Mouse (Mus musculus): ENCODE measurements around the gene Fgf7.
A peak's percentile ranks its signal among the peaks of the same experiment; 100 is the strongest.

The Fgf7 gene

DNA sequence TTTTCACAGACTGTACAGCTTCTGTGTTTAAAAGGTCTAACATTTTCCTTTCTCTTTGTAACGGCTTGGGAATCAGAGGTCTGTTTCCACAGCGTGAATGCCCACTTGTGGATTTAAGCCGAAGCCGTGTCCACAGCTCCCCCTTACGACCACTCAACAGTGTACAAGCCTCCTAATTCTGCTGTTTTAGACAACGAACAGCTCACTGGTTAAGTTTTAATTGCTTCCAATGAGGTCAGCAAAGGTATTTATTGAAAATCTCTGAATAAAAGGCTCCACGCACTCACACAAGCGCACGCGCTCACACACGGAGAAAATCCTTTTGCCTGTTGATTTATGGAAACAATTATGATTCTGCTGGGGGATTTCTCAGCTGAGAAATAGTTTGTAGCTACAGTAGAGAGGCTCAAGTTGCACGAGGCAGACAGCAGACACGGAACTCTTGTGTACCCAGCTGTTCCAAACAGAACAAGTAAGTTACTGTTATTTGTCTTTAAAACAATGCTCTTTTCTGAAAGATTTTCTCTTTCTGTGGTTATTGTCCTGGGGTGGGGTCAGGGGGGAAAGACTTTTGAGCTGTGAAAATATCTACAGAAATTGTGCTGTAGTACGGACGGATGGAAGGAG, at the start of gene Fgf7:
TSS of gene Fgf7 (plus strand) at position 280 of the 627 bp plus-strand sequence.
- DNase-seq, result no peak

DNA sequence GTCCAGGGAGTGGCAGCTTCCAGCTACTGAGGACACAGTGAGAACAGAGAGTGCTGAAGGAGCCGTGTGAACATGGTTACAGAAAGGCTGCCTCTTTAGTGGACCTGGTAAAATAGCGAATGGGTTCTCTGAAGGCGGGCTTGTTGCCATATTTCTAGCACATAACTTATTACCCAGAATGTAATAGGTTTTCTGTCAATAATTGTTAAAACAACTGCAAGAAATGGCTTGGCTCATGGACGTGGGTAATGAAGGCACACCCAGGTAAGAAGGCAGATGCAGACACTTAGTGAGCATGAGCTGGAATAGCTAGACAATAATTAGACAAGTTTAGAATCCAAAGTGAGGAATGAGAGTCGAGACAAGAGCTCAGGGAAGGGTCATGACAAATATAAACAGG, 32.2 kb upstream of the Fgf7 start:
- DNase-seq, result no peak

DNA sequence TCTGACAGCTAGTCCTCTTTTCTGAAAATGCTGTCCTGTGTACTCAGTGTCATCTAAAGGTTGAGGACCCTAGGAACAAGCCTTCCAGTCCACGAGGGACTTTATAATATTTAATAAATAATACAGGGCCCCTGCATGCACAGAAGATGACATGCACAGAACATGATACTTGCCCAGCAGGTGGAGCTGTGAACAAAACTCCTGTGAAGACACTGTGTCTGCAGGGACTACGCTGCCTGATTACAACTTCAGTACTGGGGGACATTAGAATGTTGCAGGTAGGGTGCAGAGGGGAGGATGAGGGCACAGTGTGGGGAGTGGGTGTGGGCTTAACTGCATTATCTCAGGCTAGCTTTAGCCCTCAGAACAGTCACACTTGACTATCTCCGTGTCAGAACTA, 28.4 kb upstream of the Fgf7 start:
- peak; percentile 15 to 43 for DNase-seq

DNA sequence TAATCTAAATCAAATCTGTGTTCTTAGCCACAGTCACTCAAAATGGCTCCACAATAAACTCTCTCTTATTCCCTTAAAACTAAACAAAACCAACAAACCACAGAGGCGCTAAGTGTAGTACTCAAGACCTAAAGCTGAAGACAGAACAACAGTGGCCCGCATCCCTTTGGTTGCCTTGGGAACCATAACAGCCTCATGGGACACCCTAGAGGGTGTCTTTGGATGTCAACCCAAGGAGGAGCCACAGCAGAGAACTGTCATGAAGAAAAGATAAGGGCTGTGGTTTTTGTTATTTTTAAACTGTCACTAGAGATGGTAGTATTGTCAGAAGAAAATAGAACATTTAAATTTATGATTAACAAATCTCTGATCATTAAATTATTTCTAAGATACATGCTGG, 27.7 kb upstream of the Fgf7 start:
- no peak for DNase-seq

DNA sequence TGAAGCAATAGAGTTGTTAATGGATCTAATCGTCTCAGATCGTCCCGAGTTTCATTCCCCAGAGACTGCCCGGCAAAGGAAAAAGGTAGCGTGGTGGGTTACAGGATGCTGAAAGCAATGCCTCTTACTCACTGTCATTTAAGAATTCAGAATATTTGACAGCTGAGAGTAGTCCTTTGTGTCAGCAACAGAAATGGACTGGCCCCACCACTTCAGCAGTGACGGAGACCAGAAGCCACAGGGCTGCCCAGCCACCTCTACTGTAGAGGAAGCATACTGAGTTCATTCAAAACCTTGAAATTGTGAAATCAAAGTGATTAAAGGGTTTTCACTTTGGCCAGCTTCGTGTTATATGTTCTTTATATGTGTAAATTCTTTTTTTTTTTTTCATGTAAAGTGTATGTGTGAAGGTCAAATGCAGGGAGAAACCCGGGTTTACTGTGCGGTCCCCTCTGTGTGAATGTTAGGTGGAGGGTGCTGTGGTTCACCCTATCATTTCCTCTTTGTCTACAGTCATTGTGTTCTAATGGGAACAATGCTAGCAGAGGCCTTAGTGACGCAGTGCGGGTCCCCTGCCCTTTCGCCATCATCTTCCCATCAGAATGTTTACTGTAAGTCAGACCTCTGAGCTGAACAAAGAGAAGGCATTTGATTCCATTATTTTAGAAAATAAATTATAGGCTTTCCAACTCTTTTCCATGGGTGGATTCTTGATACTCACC, 19.3 kb upstream of the Fgf7 start:
- no peak for DNase-seq

DNA sequence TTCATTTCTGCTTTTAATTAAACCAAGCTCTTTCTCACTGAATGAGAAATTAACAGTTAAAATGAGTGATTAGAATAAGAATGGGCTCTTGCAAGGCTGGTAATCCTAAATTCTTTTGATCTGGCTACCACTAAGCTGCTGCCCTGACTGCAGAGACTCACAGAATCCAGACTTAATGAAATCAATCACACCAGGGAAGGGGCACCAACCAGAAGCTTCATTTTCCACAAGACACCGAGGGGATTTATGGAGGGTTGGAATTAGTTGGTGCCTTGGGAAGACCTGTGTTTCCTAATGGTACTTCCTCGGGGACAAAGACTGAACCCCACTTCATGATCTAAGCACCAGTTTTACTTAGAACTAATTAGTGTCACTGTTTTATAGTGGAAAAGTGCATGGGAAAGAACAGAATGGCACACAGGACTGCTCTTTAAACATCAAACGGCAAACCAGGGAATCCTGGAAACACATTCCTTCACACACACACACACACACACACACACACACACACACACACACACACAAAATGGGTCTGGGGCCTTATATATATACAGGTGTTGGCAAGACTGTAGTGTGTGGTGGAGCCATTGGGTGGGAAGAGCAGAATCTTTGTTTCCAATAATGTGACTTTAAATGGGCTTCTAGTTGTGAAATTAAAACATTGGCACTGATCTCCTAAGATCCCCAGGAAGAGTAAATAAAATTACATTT, 18.5 kb upstream of the Fgf7 start:
- DNase-seq, result no peak

DNA sequence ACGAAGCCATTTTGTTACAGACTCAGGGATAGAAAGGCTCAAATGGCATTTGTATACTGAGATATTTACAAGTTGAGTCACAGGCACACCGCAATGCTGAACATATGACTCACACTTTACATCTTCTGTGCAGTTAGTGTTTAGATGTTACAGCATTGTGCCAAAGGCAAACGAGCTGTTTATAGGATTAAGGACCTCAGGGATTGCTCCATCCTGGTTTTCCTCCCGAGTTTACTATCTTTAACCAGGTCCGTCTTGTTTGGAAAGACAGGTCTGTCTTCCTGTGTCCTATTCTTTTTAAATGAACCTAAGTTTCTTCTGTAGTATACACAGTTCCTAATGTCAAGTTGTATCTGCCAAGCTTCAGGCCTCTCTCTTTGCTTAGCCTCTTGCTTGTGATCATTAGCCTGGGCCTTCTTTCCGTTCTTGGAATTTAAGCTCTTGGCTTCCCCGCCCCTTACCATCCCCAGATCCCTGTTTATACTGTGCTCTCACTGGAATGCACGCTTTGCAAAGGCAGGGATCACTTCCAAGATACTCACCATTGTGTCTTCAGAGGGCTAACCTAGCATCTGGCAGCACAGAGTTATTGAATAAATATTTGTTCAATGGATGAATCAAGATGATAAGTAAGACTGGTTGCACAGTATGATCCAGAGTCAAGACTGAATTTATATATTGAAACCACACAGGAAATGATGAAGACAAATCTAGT, 3.1 kb upstream of the Fgf7 start:
- DNase-seq, result no peak

DNA sequence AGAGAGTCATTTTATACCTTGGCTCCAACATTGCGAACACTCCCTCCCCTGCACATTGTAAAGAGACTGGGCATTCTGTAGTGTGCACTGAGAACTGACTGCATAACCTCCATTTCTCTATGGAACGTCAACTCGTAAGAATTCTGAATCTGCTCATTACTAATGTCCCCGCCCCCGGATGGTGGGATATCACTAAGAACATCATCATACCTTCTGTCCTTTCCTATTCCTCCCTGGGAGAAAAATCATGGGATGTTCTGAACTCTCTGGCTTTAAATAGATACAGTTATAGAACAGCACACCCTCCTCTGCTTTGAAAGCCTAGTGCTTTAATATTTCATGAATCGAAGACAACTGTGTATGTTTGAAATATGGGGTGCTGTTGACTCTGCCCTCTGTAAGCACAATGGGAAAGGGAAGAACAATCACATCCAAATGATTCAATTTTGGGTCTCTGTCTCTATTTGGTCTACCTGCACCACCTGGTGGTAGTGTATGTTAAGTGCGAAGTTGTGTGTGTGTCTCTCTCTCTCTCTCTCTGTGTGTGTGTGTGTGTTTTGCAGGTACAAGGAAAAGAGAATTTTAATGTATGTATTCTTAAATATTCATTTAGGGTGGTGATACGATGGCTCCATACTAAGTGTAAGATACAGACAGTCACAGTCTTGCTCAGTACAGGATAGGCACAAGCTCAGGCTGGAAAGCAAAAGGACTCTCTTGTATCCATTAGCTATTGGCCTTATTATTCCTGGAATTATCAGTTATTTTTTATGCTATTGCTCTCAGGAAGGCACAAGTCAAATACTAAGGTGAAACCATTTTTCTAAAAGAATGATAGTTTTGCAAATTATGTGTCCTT, 1.1 kb upstream of the Fgf7 start:
- DNase-seq, result no peak

DNA sequence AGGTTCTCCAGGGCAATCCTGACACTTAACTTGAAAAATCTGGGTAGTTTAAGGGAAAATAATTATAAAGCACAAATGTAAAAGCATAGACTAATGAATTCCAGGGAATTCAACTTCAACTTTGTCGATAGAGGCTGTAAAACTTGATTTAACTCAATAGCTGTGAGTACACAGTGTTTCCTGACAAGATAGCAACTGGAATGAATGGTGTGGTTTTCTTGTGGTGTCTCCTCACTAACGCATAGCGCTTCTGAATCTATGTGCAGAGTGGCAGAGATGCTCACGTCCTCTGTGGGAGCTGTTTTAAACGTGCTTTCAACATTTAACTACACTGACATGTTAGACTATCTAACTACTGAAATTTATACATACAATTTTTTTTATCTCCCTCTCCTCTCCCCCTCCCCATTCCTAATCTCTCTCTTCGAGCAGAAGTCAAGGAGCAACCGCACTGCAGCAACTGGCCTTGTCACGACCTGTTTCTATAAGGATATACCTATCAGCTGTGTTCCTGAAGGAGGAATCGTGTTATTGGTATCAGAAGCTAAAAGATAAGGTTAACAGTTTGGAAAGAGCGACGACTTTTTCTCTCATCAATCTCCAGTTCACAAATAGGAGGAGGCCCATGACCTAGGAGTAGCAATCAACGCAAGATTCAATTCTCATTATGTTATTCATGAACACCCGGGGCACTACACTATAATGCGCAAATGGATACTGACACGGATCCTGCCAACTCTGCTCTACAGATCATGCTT, 734 bp downstream of the Fgf7 start:
- no peak for DNase-seq

DNA sequence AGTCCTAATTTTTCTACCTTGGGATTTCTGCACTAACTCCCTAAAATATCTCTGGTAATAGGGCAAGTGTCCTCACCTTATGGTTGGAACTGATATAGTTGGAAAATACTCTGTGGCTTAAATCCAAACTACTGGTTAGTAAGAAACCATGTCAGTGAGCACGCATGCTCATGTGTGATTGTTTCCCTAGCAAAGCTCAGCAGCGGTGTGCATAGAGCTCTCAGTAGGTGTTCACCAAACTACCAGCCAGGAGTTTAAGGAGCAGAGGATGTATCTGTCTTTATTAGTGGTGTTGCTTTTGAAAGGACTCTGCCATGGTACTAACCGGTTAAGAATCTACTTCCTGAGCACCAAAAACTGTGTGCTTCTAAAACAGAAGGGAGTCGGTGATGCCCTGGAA, 1.7 kb downstream of the Fgf7 start:
- no peak for DNase-seq

DNA sequence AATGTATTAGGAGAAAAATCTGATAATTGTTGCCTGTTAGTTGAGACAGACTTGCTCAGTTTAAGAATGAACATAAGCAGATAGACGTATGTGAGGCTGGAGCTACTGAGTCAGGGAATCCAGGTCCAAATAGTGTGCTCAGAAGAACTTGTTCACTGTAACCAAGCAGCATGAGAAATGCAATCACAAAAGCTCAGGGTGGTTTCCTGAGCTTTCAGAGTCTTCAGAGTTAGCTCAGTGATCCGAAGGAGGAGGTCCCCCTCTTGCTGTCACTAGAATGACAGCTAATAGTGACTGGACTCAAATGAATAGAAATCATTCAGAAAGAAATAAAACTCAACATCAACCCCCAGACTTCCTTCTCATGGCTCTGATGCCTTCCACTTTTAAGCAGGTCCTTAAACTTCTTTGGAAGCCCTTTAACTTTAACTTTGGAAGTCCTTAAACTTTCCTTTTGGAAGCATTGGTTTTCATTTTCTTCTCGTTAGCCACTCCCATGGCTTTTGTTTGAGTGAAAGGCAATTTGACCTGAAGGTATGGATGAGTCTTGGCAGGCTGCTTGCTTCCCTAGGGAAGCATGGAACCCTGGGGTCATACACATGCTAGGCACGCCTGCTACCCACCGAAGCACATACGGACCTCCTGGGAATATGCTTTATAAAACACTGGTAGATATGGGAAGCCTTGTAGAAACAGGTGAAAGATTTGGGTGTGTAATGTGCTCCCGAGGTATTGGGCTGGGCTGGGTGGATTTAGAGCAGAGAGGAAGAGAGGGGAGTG, 4.0 kb downstream of the Fgf7 start:
- no peak for DNase-seq

DNA sequence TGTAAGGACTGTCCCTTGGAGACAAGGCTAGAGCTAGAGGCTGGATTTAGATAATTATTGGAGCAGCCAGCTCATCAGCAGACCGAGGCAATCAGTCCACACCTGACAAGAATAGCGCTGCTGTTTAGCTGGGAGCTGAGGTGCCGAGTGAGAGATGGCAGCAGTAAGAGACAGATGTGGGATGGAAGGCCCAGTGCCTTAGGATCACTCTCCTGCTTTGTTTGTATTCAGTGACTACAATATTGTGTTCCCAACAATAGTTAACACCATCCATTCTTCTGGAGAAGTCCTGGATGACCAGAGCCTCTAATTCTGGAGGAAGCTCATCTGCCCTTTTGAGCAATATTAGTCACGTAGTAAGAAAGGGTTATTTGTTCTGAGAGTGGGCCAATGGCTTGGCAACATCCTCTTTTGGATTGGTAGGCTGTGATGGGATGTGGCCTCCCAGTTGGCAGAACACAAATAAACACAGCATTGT, 5.0 kb downstream of the Fgf7 start:
- DNase-seq, result no peak

DNA sequence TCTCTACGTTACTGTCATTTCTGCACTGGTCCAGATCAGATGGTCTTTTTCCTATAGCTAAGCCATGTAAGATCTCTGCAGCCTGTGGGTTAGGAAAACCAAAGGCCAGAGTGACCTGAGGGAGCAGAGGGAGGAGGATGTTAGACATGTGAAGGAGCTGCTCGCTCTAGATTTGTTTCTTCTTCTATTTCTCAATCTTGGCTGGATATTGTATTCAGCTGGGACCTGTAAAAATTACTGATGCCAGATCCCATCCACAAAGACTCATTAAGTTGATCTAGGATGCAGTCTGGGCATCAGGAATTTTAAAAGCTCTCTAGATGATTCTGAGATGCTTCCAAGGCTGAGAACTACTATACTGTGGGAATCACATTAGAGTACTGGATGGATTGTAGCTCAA, 6.2 kb downstream of the Fgf7 start:
- no peak for DNase-seq

DNA sequence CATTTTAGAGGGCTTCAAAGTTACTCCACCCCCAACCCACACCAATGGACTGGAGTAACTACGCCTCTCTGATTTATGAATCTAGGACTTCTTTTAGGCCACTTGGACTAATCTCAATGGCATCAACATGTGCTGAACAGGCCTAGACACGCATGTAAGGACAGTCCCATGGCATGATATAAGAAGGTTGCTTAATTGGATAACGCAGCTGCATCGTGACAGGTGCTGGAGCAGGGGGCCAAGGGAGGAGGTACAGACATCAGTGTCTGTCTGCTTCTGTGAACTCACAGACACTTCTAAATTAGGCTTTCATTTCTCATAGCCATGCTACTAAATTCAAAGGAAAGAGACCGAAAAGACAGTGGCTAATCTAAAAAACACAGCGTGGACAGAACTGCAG, 6.8 kb downstream of the Fgf7 start:
- no peak for DNase-seq

DNA sequence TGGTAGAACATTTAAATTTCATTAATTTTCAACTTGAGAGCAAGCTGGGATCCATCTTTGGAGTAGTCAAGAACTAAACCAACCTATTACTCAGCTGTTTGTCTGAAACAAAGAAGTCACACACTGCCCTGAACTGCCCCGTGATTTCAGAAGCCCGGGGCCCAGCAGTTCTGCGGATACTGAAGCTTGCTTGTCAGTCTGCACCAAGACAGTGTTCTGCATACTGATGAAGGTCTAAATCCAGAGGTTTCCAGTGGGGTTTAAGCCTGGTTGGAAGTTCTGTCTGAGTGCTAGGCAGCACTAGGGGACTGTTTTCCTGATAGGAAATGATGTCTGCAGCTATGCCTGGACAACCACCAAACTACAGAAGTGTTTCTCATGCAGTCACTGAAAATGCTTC, 8.2 kb downstream of the Fgf7 start:
- no peak for DNase-seq

DNA sequence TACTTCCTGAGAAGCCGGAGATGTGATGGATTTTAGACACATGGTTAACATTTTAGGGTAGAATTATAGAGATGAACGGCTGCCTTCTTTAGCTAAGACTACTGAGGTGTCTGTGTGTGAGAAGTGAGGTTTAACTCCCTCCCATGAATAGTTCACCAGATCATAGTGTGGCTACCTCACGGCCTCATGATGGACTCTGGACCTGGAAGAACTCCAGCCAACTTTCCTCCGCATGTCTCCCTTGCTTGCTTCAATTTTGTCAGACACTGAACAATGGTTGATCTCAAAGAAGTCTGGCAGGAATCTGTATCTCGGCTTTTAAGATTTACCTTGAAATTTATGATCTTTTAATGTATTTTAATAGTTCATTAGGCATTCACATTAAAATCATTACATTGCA, 11.2 kb downstream of the Fgf7 start:
- DNase-seq, result no peak

DNA sequence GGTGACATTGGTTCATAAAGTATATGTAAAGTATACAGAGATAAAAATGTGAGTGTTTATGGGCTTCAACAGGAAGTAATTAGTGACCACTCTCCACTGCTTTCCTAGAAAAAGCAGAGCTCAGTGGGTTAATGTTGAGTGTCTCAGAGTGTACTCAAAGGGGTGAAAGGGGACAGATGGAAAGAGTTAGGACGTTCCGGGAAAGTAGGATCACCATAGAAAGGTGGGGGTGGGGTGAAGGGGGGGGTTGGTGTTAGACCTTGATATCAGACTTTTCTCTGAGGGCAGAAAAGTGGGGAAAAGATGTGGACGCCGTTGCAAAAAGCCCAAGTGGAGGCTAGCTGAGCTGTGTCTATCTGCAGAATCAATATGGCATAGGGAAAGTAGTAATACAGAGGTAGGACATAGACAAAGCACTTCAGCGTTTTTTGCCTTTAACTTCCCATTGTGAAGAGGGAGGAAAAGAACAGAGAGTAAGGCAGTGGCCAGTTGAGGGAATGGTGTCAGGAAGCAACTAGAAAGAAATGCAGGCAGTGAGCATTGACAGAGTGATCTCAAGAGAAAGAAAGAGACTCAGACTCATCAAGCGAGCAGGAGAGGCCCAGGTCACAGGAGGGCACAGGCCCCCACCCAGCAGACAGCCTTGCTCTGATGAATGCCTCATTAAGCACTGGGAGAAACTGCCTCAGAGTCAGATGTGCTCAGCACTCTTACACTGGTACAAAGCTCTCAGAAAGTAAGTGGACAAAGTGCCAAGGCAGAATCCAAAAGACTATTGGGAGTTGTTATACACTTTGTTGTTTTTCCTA, 18.5 kb downstream of the Fgf7 start:
- no peak for DNase-seq

DNA sequence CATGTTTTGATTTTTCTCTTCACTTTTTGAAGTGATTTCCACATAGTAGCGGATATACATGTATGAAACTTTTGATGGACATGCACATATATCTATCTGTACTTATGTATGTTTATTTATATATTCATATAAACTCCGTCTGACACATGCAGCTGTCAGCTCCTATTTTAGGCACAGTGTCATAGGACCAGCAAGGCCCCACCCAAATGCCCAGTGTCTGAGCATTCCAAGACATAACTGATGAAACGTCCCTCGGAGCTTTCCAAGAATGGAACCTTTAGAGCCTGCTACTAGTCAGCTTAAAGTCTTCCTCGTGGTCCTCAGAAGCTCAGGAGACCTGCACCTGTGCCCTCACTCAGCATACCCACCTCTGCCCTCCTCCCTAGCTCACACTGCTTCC, 19.2 kb downstream of the Fgf7 start:
- no peak for DNase-seq

DNA sequence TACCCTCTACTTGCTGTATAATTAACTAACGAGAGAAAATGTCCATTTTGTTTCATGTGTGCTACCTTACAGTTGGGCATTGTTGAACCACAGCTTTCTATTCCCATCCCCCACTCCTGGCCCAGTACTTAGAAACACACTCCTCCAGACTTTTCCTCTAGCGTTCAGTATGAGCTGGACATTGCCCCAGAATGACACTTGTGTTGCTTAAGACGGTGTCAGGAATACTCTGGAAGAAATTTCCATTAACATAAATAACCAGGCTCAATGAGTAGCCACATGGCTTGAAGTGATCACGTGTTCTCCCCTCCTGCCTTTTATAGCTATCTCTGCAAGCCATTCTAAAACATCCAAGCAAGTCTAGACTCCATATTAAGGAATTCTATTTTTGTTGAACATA, 26.1 kb downstream of the Fgf7 start:
- DNase-seq, result no peak
